Mouse (Mus musculus) embryonic facial prominence, embryonic 12.5 days (tissue): Measurements from ENCODE around the gene Gm10401. TPM values are rescaled to one million over a fixed set of nuclear protein-coding genes. Genes with fewer than 3 reads are reported as not detected.
A peak's percentile ranks its signal among the peaks of the same experiment; 100 is the strongest.
"Not testable (repeated sequence)": the region's sequence is repeated elsewhere in the genome, so short reads cannot be mapped to it uniquely, and the experiment has no call there.

ENCODE experiments used
- ATAC-seq: fragments of 200-750 bp; cut with Nextera tagmentation; 2 replicates; pipeline ENCODE4 v1.8.0; 2017; ENCODE audit not compliant: insufficient number of reproducible peaks, insufficient read depth, low FRiP score, low TSS enrichment
- H3K27ac ChIP-seq: fragments of 300-500 bp; sonication (generic); 2 replicates; pipeline ENCODE4 v1.5.1; 2016; ENCODE audit warnings: mild to moderate bottlenecking
- H3K27me3 ChIP-seq: fragments of 300-500 bp; sonication (generic); 2 replicates; pipeline ENCODE4 v1.6.1; 2016; ENCODE audit warnings: mild to moderate bottlenecking, moderate library complexity
- H3K36me3 ChIP-seq: fragments of 300-500 bp; sonication (generic); 2 replicates; pipeline ENCODE4 v1.6.1; 2016; ENCODE audit warnings: mild to moderate bottlenecking
- H3K4me1 ChIP-seq: fragments of 300-500 bp; sonication (generic); 2 replicates; pipeline ENCODE4 v1.6.1; 2016
- H3K4me2 ChIP-seq: fragments of 300-500 bp; sonication (generic); replicated peaks from 2 replicates; pipeline ENCODE4 v1.6.1; 2016; ENCODE audit warnings: mild to moderate bottlenecking, moderate library complexity
- H3K4me3 ChIP-seq: fragments of 300-500 bp; sonication (generic); 2 replicates; pipeline ENCODE4 v1.5.1; 2016; ENCODE audit warnings: mild to moderate bottlenecking
- H3K9ac ChIP-seq: fragments of 300-500 bp; sonication (generic); 2 replicates; pipeline ENCODE4 v1.6.1; 2016; ENCODE audit warnings: mild to moderate bottlenecking, moderate library complexity
- H3K9me3 ChIP-seq: fragments of 300-500 bp; sonication (generic); 2 replicates; pipeline ENCODE4 v1.6.1; 2016; ENCODE audit warnings: mild to moderate bottlenecking, moderate library complexity
- WGBS: fragments of 180-500 bp; shearing (Covaris S2); methylation state at CpG from one replicate; pipeline ENCODE4 v1.1.7; 2016; 5-methylcytosine and 5-hydroxymethylcytosine counted together
- polyA plus RNA-seq: library from polyadenylated mRNA; unstranded; fragments of >200 nt; fragmentation: Nextera tagmentation; extraction: Ambion mirVana; gene quantifications from 2 replicates; pipeline ENCODE4 v1.2.1, GENCODE M21; 2016

Gene Gm10401
- polyA plus RNA-seq, 1 experiment from 2014 or later, result 31.3 TPM

DNA sequence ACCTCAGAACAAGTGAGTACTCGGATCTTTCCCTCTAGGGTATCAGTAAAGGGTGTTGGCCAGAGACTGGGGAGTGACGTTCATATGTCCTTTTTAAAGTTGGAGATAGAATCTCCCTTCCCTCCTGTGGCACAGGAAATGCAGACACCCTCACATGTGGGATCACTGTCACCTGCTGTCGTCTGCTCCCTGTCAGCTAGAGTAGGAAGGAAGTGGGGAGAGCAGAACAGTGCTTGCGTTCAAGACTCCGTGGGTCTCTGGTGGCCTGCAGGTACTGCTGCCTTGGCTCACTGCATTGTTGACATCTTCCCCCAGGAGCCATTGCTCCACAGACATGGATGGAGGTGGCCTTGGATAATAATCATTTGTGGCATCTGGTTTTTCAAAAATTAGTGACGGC, 14.6 kb downstream of the Gm10401 start:
- no peak for ATAC-seq
- no peaks in the 10 kb centered on the region for H3K4me1 ChIP-seq
- no peak overlapping the region for H3K9ac ChIP-seq
- no peaks in the 10 kb centered on the region for H3K9me3 ChIP-seq
- WGBS, result 86% methylated on average over 6 of the region's 6 CpGs
- no peaks in the 10 kb centered on the region for H3K27me3 ChIP-seq
- H3K4me2 ChIP-seq, result no peak overlapping the region
- no peak overlapping the region for H3K4me3 ChIP-seq
- no peak overlapping the region for H3K27ac ChIP-seq
- peaks cover 56% of the 10 kb centered on the region for H3K36me3 ChIP-seq

DNA sequence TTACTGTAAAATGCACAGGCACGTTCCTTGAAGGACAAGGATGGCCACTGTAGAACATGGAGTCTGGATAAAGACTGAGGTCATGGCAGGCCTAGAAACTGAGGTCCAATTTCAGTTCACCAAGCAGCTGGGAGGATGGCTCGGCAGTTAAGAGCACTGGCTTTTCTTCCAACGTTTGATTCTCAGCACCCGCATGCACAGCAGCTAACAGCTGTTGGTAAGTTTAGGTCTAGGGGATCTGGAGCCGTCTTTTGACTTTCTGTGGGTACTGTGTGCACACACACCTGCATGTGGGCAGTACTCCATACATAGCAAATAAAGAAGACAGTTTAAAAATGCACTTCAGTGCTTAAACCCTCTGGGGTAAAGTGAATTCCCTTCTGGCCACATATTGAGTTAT, 16.5 kb downstream of the Gm10401 start:
- no peaks in the 10 kb centered on the region for H3K9me3 ChIP-seq
- H3K4me3 ChIP-seq, result no peak overlapping the region
- H3K9ac ChIP-seq, result no peak overlapping the region
- no peak overlapping the region for H3K4me2 ChIP-seq
- ATAC-seq, result no peak
- H3K36me3 ChIP-seq, result peaks cover 41% of the 10 kb centered on the region
- WGBS, result 81% methylated on average over 5 of the region's 5 CpGs
- H3K4me1 ChIP-seq, result no peaks in the 10 kb centered on the region
- no peak overlapping the region for H3K27ac ChIP-seq
- H3K27me3 ChIP-seq, result no peaks in the 10 kb centered on the region

DNA sequence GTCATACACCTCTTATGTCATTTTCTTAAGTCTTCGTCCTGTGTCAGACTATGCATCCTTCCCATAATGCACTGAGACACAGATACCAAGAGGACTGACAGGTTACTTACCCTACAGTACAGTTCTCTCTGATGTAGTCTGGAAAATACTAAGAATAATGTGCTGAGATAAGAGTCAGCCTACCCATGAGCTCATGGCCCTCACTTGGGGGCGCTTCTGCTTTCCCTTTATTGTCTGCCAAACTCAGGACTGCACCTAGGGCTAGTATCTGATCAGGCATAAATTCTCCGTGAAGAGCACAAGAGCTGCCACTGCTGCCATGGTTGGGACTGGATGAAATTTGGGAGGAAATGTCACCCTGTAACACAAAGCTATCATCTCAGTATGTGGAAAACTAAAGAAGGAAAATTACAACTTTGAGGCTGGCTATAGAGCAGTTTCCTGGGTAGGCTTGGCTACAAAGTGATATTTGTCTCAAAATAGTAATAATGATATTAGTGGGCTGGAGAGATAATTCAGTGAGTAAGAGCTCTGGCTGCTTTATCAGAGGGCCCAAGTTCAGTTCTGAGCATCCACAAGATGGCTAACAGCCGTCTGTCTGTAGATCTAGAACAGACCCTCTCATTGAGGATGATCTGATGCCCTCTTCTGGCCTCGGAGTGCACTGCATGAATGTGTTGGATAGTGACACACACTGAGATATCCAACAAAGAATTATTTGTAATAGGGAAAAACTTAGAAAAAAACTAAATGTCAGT, 21.8 kb downstream of the Gm10401 start:
- WGBS, result 58% methylated on average over 5 of the region's 5 CpGs
- no peak overlapping the region for H3K27ac ChIP-seq
- no peak overlapping the region for H3K4me2 ChIP-seq
- H3K36me3 ChIP-seq, result peaks cover 10% of the 10 kb centered on the region
- 0 out of 2 replicates have a peak, but pooled peaks cover 4% of the 10 kb centered on the region for H3K4me1 ChIP-seq
- H3K9me3 ChIP-seq, result no peaks in the 10 kb centered on the region
- no peak overlapping the region for H3K9ac ChIP-seq
- ATAC-seq, result no peak
- no peak overlapping the region for H3K4me3 ChIP-seq
- no peaks in the 10 kb centered on the region for H3K27me3 ChIP-seq

DNA sequence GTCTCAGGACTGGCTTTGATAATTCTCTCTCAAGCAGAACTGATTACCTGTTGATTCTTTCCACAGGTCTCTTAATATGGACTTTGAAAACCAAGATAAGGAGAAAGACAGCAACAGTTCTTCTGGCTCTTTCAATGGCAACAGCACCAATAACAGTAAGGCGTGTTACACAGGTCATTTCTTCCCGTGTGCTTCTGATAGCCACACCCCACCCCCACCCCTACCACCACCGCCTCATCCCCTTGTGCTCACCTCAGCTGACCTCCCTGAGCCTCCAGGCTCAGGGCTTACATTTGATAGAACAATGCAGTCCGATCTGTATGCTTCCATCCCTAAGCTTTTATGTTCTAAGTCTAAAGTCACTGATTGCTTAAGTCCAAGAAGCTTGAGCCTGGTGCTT, 23.3 kb downstream of the Gm10401 start:
- WGBS, result 82% methylated on average over 4 of the region's 4 CpGs
- Histone ChIP-seq H3K36me3 (peaks cover 10% of the 10 kb centered on the region), H3K27ac (no peak overlapping the region), H3K27me3 (no peaks in the 10 kb centered on the region), H3K4me3 (no peak overlapping the region), H3K9me3 (no peaks in the 10 kb centered on the region), H3K4me1 (0 out of 2 replicates have a peak, but pooled peaks cover 7% of the 10 kb centered on the region), H3K4me2 (no peak overlapping the region), H3K9ac (no peak overlapping the region)
- no peak for ATAC-seq

DNA sequence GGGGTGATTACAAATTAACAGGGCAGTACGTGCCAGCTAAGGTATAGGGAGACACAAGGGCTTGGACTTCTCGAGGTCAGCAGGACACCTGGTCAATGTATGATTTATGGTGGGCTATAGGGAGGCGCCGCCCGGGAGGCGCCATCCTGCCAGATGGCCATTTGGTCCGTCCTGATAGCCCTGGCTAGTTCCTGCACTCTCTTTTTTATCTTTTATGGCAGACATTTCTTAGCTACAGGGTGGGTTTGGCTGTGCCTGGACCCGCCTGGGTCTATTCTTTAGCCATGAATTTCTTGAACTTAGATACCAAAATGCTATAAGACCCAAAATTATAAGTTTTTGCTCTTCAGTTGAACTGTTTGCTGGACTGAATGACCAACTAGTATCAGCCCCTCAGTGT, 24.8 kb downstream of the Gm10401 start:
- WGBS, result 93% methylated on average over 8 of the region's 8 CpGs
- H3K9ac ChIP-seq, H3K4me2 ChIP-seq, H3K4me3 ChIP-seq, H3K27ac ChIP-seq, H3K9me3 ChIP-seq, ATAC-seq, H3K4me1 ChIP-seq, H3K27me3 ChIP-seq: not testable (repeated sequence)
- H3K36me3 ChIP-seq, result peaks cover 10% of the 10 kb centered on the region

DNA sequence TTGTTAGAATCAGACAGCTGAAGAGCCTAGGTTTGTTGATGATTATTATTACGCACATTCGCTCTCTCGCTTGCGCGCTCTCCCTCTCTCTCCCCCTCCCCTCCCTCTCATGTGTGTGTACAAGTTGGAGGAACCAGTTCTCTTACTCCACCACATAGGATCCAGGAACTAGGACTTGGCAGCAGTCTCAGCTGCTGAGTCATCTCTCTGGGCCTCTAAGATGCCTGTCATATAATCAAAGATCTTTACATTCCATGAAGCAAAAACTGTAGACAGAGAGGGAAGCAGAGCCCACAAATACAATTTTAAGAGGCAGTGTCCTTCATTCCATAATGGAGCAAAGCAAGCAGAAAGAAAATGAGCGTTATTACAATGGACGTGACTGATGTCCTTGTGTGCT, 26.0 kb downstream of the Gm10401 start:
- no peaks in the 10 kb centered on the region for H3K9me3 ChIP-seq
- WGBS, result 94% methylated on average over 7 of the region's 7 CpGs
- ATAC-seq, result no peak

DNA sequence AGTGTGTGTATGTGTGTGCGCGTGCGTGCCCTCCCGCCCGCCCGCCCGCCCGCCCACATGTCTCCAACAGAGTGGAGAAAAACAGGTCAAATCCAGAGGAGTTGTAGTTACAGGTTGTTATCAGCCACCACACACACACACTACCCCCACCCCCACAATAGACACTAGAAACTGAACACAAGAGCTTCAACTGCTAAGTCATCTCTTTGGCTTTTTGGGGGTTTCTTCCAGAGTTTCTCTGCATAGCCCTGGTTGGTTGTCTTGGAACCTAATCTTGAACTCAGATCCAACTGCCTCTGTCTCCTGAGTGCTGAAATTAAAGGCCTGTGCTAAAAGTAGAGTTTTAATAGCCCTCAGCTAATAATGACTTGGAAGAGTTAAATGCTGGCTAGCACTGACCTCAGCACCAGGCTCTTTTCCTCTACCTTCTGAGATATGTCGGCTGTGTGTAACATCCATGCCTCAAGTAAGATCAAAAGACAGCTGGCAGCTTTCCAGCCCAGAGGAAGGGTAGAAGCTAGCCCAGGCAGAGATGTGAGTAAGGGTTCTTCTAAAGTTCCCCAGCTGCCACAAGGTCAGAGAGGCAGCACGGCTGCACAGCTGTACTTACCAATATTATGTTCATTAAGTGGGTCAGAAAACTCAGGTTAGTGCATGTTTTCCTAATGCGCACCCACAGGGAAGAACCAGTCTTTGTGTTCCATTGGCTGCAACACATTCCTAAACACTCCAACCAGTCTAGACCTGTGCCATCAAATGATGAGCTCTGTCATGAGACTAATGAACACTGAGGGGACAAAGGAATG, 26.8 kb downstream of the Gm10401 start:
- Histone ChIP-seq H3K27ac (0 out of 2 replicates have a peak overlapping the region, but pooled peaks have one; percentile 50), H3K4me2 (no peak overlapping the region), H3K36me3 (peaks cover 10% of the 10 kb centered on the region), H3K9me3 (no peaks in the 10 kb centered on the region), H3K27me3 (no peaks in the 10 kb centered on the region), H3K9ac (no peak overlapping the region), H3K4me3 (no peak overlapping the region), H3K4me1 (0 out of 2 replicates have a peak, but pooled peaks cover 7% of the 10 kb centered on the region)
- no peak for ATAC-seq
- WGBS, result 90% methylated on average over 11 of the region's 11 CpGs

More for the DNA sequence above, 26.0 kb downstream of the Gm10401 start:
- H3K27ac ChIP-seq, result 0 out of 2 replicates have a peak overlapping the region, but pooled peaks have one; percentile 14
- 0 out of 2 replicates have a peak, but pooled peaks cover 7% of the 10 kb centered on the region for H3K4me1 ChIP-seq
- no peak overlapping the region for H3K4me3 ChIP-seq
- no peaks in the 10 kb centered on the region for H3K27me3 ChIP-seq
- H3K9ac ChIP-seq, result no peak overlapping the region
- H3K36me3 ChIP-seq, result peaks cover 10% of the 10 kb centered on the region
- H3K4me2 ChIP-seq, result no peak overlapping the region

DNA sequence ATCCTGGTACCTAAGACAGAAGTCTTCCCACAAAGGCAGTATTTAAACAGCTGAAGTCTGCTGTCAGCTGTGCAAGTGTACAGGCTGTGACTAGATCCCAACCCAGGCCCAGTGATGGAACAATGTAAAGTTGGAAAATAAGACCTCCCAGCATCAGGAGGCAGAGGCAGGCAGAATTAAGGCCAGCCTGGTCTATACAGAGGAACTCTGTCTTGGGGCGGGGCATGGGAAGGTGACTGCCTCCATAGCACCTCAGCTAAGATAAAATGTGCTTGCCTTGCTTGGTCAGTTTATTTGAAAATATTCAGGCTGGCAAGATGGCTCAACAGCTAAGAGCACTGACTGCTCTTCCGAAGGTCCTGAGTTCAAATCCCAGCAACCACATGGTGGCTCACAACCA, 27.6 kb downstream of the Gm10401 start:
- ATAC-seq, result no peak
- Histone ChIP-seq H3K27me3 (no peaks in the 10 kb centered on the region), H3K9me3 (no peaks in the 10 kb centered on the region), H3K9ac (no peak overlapping the region), H3K4me2 (no peak overlapping the region), H3K36me3 (peaks cover 6% of the 10 kb centered on the region), H3K4me1 (0 out of 2 replicates have a peak, but pooled peaks cover 7% of the 10 kb centered on the region), H3K27ac (no peak overlapping the region), H3K4me3 (no peak overlapping the region)
- 95% methylated on average over 2 of the region's 2 CpGs for WGBS

DNA sequence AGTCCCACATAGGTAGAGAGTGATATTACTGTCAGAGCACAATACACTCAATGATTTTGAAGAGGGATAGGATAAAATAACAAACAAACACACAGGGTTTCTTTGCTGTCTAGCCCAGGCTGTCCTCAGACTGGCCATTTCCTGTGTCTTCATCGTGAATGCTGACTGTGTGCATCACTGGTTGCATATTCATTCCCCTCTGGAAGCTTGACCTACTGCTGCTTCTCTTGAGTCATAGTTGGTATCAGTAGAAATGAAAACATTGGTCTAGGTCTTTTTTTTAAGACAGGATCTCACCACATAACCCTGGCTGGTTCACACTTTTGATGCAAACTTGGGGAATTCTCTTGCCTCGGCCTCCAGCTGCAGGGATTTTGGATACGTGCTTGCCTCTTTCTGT, 28.5 kb downstream of the Gm10401 start:
- Histone ChIP-seq H3K4me1 (0 out of 2 replicates have a peak, but pooled peaks cover 7% of the 10 kb centered on the region), H3K9ac (no peak overlapping the region), H3K27me3 (no peaks in the 10 kb centered on the region), H3K9me3 (no peaks in the 10 kb centered on the region), H3K4me3 (no peak overlapping the region), H3K27ac (no peak overlapping the region), H3K4me2 (no peak overlapping the region), H3K36me3 (peaks cover 4% of the 10 kb centered on the region; the same call in 1 of the 2 replicates)
- WGBS, result 90% methylated on average over 3 of the region's 3 CpGs
- no peak for ATAC-seq

DNA sequence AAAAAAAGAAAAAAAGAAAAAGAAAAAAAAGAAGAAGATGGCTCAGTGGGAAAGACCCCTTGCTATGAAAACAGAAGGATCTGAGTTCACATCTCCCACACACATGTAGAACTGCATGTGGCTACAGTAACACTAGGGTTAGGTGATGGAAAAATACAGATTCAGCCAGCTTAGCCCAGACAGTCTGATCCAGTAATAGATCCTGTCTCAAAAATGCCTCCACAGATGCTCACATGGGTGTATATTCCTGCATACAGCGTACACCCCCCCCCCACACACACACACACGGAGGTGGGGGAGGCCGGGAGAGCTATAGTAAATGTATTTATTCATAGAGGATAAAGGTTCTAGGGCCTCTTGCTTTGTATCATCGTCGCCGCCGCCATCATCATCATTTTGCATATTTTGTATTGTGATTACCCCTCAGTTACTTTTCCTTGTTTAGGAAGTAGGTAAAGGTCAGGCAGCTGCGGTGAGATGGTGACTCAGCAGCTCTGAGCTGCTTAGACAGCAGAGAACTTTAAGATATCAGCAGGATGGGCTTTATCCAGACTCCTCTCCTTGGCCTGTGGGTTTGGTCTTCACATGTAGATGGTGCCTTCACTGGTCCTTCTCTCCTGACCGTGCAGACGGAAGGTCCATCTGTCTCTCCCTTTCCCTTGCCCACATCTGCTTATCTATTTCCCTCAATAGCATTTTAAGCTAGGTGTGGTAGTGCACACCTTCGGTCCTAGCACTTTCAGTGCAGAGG, 29.2 kb downstream of the Gm10401 start:
- H3K4me3 ChIP-seq, result no peak overlapping the region
- WGBS, result 91% methylated on average over 11 of the region's 11 CpGs
- peaks cover 4% of the 10 kb centered on the region; the same call in 1 of the 2 replicates for H3K36me3 ChIP-seq
- 0 out of 2 replicates have a peak, but pooled peaks cover 7% of the 10 kb centered on the region for H3K4me1 ChIP-seq
- no peaks in the 10 kb centered on the region for H3K9me3 ChIP-seq
- no peak for ATAC-seq
- no peaks in the 10 kb centered on the region for H3K27me3 ChIP-seq
- H3K27ac ChIP-seq, result no peak overlapping the region
- no peak overlapping the region for H3K9ac ChIP-seq
- H3K4me2 ChIP-seq, result no peak overlapping the region

DNA sequence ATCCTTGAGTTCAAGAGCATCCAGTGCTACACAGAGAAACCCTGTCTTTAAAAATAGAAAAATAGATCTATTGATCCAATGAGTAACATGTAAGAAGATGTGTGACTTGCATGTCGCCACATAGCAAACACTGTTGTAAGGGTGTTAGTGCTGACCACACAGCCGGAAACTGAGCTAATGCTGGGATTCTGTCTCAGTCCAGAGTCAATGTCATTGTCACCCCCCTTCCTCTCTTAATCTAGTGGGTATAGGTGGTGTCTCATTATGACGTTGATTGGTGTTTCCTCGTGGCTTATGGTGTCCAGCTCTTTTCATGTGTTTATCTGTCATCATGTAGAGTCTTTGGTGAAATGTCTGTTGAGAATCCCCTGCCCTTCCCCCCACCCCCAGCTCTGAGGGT, 31.9 kb downstream of the Gm10401 start:
- Histone ChIP-seq H3K4me2 (no peak overlapping the region), H3K36me3 (peaks cover 15% of the 10 kb centered on the region), H3K9me3 (no peaks in the 10 kb centered on the region), H3K27me3 (no peaks in the 10 kb centered on the region), H3K4me3 (no peak overlapping the region), H3K9ac (no peak overlapping the region), H3K27ac (no peak overlapping the region), H3K4me1 (0 out of 2 replicates have a peak, but pooled peaks cover 2% of the 10 kb centered on the region)
- 83% methylated on average over 4 of the region's 4 CpGs for WGBS
- no peak for ATAC-seq
